Mouse (Mus musculus): ENCODE measurements around the gene Sypl. TPM values are rescaled to one million over a fixed set of nuclear protein-coding genes. Genes with fewer than 3 reads are reported as not detected.

Sypl gene
- polyA plus RNA-seq, 1 experiment = 79.7 TPM

- H3K9me3 ChIP-seq (replicated peaks; ENCODE audit: control insufficient read depth, insufficient read depth, low read length, poor library complexity, severe bottlenecking) = no peaks in the 10 kb centered on the region
- H3K27me3 ChIP-seq (ENCODE audit: control insufficient read depth, insufficient read depth, low read length, poor library complexity, severe bottlenecking) = no peaks in the 10 kb centered on the region
- H3K9ac ChIP-seq (ENCODE audit: low read depth, poor library complexity, severe bottlenecking) = no peak overlapping the region
- H3K4me1 ChIP-seq (ENCODE audit: control insufficient read depth, insufficient read depth, low read length) = peaks cover 2% of the 10 kb centered on the region
- no peaks in the 10 kb centered on the region for H3K36me3 ChIP-seq (ENCODE audit: control insufficient read depth, insufficient read depth, low read length, poor library complexity, severe bottlenecking)
- H3K4me3 ChIP-seq (ENCODE audit: low read depth, low read length) = no peak overlapping the region
- TF ChIP-seq EP300 (IDR thresholded peaks at IDR 0.05; ENCODE audit: insufficient read depth, low read depth, low read length) (no peak), POLR2A (IDR thresholded peaks at IDR 0.05; ENCODE audit: insufficient read depth, low read length) (no peak), CTCF (IDR thresholded peaks at IDR 0.05; ENCODE audit: low read depth, low read length) (no peak)
- H3K27ac ChIP-seq (ENCODE audit: insufficient read depth, low read length) = no peak overlapping the region
Observed at GRCm38 (mm10) chr12:32918683-32919082, 35.0 kb upstream of the Sypl start.

- Histone ChIP-seq H3K27me3 (ENCODE audit: control insufficient read depth, insufficient read depth, low read length, poor library complexity, severe bottlenecking) (no peaks in the 10 kb centered on the region), H3K27ac (ENCODE audit: insufficient read depth, low read length) (no peak overlapping the region), H3K9me3 (replicated peaks; ENCODE audit: control insufficient read depth, insufficient read depth, low read length, poor library complexity, severe bottlenecking) (no peaks in the 10 kb centered on the region), H3K9ac (ENCODE audit: low read depth, poor library complexity, severe bottlenecking) (no peak overlapping the region), H3K4me1 (ENCODE audit: control insufficient read depth, insufficient read depth, low read length) (peaks cover 2% of the 10 kb centered on the region), H3K4me3 (ENCODE audit: low read depth, low read length) (no peak overlapping the region), H3K36me3 (ENCODE audit: control insufficient read depth, insufficient read depth, low read length, poor library complexity, severe bottlenecking) (no peaks in the 10 kb centered on the region)
- TF ChIP-seq EP300 (IDR thresholded peaks at IDR 0.05; ENCODE audit: insufficient read depth, low read depth, low read length) (no peak), CTCF (IDR thresholded peaks at IDR 0.05; ENCODE audit: low read depth, low read length) (no peak), POLR2A (IDR thresholded peaks at IDR 0.05; ENCODE audit: insufficient read depth, low read length) (no peak)
Observed at GRCm38 (mm10) chr12:32919091-32919490, 34.6 kb upstream of the Sypl start.

GRCm38 (mm10) chr12:32919527-32919926, 34.2 kb upstream of the Sypl start:
- TF ChIP-seq EP300 (IDR thresholded peaks at IDR 0.05; ENCODE audit: insufficient read depth, low read depth, low read length) (no peak), CTCF (IDR thresholded peaks at IDR 0.05; ENCODE audit: low read depth, low read length) (no peak), POLR2A (IDR thresholded peaks at IDR 0.05; ENCODE audit: insufficient read depth, low read length) (no peak)
- H3K36me3 ChIP-seq (ENCODE audit: control insufficient read depth, insufficient read depth, low read length, poor library complexity, severe bottlenecking) = no peaks in the 10 kb centered on the region

GRCm38 (mm10) chr12:32920185-32920788, 33.4 kb upstream of the Sypl start:
- Histone ChIP-seq H3K4me1 (ENCODE audit: control insufficient read depth, insufficient read depth, low read length) (peaks cover 2% of the 10 kb centered on the region), H3K36me3 (ENCODE audit: control insufficient read depth, insufficient read depth, low read length, poor library complexity, severe bottlenecking) (no peaks in the 10 kb centered on the region), H3K27me3 (ENCODE audit: control insufficient read depth, insufficient read depth, low read length, poor library complexity, severe bottlenecking) (no peaks in the 10 kb centered on the region), H3K27ac (ENCODE audit: insufficient read depth, low read length) (no peak overlapping the region), H3K4me3 (ENCODE audit: low read depth, low read length) (no peak overlapping the region), H3K9ac (ENCODE audit: low read depth, poor library complexity, severe bottlenecking) (no peak overlapping the region), H3K9me3 (replicated peaks; ENCODE audit: control insufficient read depth, insufficient read depth, low read length, poor library complexity, severe bottlenecking) (no peaks in the 10 kb centered on the region)
- no peak for TF ChIP-seq EP300 (IDR thresholded peaks at IDR 0.05; ENCODE audit: insufficient read depth, low read depth, low read length)
- TF ChIP-seq CTCF (IDR thresholded peaks at IDR 0.05; ENCODE audit: low read depth, low read length) = peak; percentile 70
- TF ChIP-seq POLR2A (IDR thresholded peaks at IDR 0.05; ENCODE audit: insufficient read depth, low read length) = no peak

More at GRCm38 (mm10) chr12:32919527-32919926, 34.2 kb upstream of the Sypl start:
- no peak overlapping the region for H3K4me3 ChIP-seq (ENCODE audit: low read depth, low read length)
- no peaks in the 10 kb centered on the region for H3K27me3 ChIP-seq (ENCODE audit: control insufficient read depth, insufficient read depth, low read length, poor library complexity, severe bottlenecking)
- no peaks in the 10 kb centered on the region for H3K9me3 ChIP-seq (replicated peaks; ENCODE audit: control insufficient read depth, insufficient read depth, low read length, poor library complexity, severe bottlenecking)
- H3K9ac ChIP-seq (ENCODE audit: low read depth, poor library complexity, severe bottlenecking) = no peak overlapping the region
- no peak overlapping the region for H3K27ac ChIP-seq (ENCODE audit: insufficient read depth, low read length)
- peaks cover 2% of the 10 kb centered on the region for H3K4me1 ChIP-seq (ENCODE audit: control insufficient read depth, insufficient read depth, low read length)

- Histone ChIP-seq H3K4me3 (ENCODE audit: low read depth, low read length) (no peak overlapping the region), H3K36me3 (ENCODE audit: control insufficient read depth, insufficient read depth, low read length, poor library complexity, severe bottlenecking) (no peaks in the 10 kb centered on the region), H3K4me1 (ENCODE audit: control insufficient read depth, insufficient read depth, low read length) (peaks cover 2% of the 10 kb centered on the region), H3K27ac (ENCODE audit: insufficient read depth, low read length) (no peak overlapping the region), H3K9ac (ENCODE audit: low read depth, poor library complexity, severe bottlenecking) (no peak overlapping the region), H3K9me3 (replicated peaks; ENCODE audit: control insufficient read depth, insufficient read depth, low read length, poor library complexity, severe bottlenecking) (no peaks in the 10 kb centered on the region), H3K27me3 (ENCODE audit: control insufficient read depth, insufficient read depth, low read length, poor library complexity, severe bottlenecking) (no peaks in the 10 kb centered on the region)
- no peak for TF ChIP-seq CTCF (IDR thresholded peaks at IDR 0.05; ENCODE audit: low read depth, low read length)
- TF ChIP-seq POLR2A (IDR thresholded peaks at IDR 0.05; ENCODE audit: insufficient read depth, low read length) = no peak
- TF ChIP-seq EP300 (IDR thresholded peaks at IDR 0.05; ENCODE audit: insufficient read depth, low read depth, low read length) = no peak
Observed at GRCm38 (mm10) chr12:32921071-32921470, 32.6 kb upstream of the Sypl start.

GRCm38 (mm10) chr12:32921532-32922131, 32.1 kb upstream of the Sypl start:
- no peak overlapping the region for H3K27ac ChIP-seq (ENCODE audit: insufficient read depth, low read length)
- TF ChIP-seq POLR2A (IDR thresholded peaks at IDR 0.05; ENCODE audit: insufficient read depth, low read length) = no peak
- TF ChIP-seq EP300 (IDR thresholded peaks at IDR 0.05; ENCODE audit: insufficient read depth, low read depth, low read length) = no peak
- TF ChIP-seq CTCF (IDR thresholded peaks at IDR 0.05; ENCODE audit: low read depth, low read length) = no peak

More at GRCm38 (mm10) chr12:32921532-32922131, 32.1 kb upstream of the Sypl start:
- H3K9ac ChIP-seq (ENCODE audit: low read depth, poor library complexity, severe bottlenecking) = no peak overlapping the region
- H3K4me1 ChIP-seq (ENCODE audit: control insufficient read depth, insufficient read depth, low read length) = peaks cover 2% of the 10 kb centered on the region
- H3K36me3 ChIP-seq (ENCODE audit: control insufficient read depth, insufficient read depth, low read length, poor library complexity, severe bottlenecking) = no peaks in the 10 kb centered on the region
- H3K4me3 ChIP-seq (ENCODE audit: low read depth, low read length) = no peak overlapping the region
- no peaks in the 10 kb centered on the region for H3K9me3 ChIP-seq (replicated peaks; ENCODE audit: control insufficient read depth, insufficient read depth, low read length, poor library complexity, severe bottlenecking)
- no peaks in the 10 kb centered on the region for H3K27me3 ChIP-seq (ENCODE audit: control insufficient read depth, insufficient read depth, low read length, poor library complexity, severe bottlenecking)

All from ES-Bruce4 (cell line).